Mouse (Mus musculus) cerebellum, adult 11-12 months (tissue): ENCODE measurements around the gene Ifrd2.

ENCODE experiments used
- DNase-seq: peaks from one replicate; pipeline ENCODE4 v3.0.0; 2022

Gene Ifrd2

GRCm38 (mm10) chr9:107600745-107601144 lies 13.3 kb downstream of the Ifrd2 start:
- peak; percentile 64 for DNase-seq

- DNase-seq = no peak
Measured at GRCm38 (mm10) chr9:107601275-107601674, 13.8 kb downstream of the Ifrd2 start.

GRCm38 (mm10) chr9:107602068-107602648 lies 14.7 kb downstream of the Ifrd2 start:
- peak; percentile 86 for DNase-seq

- no peak for DNase-seq
Measured at GRCm38 (mm10) chr9:107603251-107603650, 15.8 kb downstream of the Ifrd2 start.

GRCm38 (mm10) chr9:107605041-107605661 lies 17.7 kb downstream of the Ifrd2 start:
- no peak for DNase-seq

- DNase-seq = no peak
Measured at GRCm38 (mm10) chr9:107606591-107606990, 19.1 kb downstream of the Ifrd2 start.

- no peak for DNase-seq
Measured at GRCm38 (mm10) chr9:107607036-107607435, 19.6 kb downstream of the Ifrd2 start.

- DNase-seq = no peak
Measured at GRCm38 (mm10) chr9:107607653-107608245, 20.3 kb downstream of the Ifrd2 start.

GRCm38 (mm10) chr9:107608741-107609432 lies 21.4 kb downstream of the Ifrd2 start, which contains the start of gene Sema3b:
Gene Sema3b (minus strand): TSS chr9:107609229.
- DNase-seq = no peak

- DNase-seq = no peak
Measured at GRCm38 (mm10) chr9:107609433-107609830, 22.0 kb downstream of the Ifrd2 start.

- DNase-seq = no peak
Measured at GRCm38 (mm10) chr9:107611456-107612190, 24.2 kb downstream of the Ifrd2 start.

GRCm38 (mm10) chr9:107612191-107612944 lies 24.9 kb downstream of the Ifrd2 start:
- peak; percentile 98 for DNase-seq

GRCm38 (mm10) chr9:107612945-107613569 lies 25.6 kb downstream of the Ifrd2 start:
- no peak for DNase-seq

- no peak for DNase-seq
Measured at GRCm38 (mm10) chr9:107615035-107615434, 27.6 kb downstream of the Ifrd2 start.

- no peak for DNase-seq
Measured at GRCm38 (mm10) chr9:107617461-107617860, 30.0 kb downstream of the Ifrd2 start.

GRCm38 (mm10) chr9:107618098-107618497 lies 30.7 kb downstream of the Ifrd2 start:
- no peak for DNase-seq

GRCm38 (mm10) chr9:107618778-107619545 lies 31.5 kb downstream of the Ifrd2 start:
- DNase-seq = peak; percentile 58

GRCm38 (mm10) chr9:107619546-107619879 lies 32.1 kb downstream of the Ifrd2 start:
- no peak for DNase-seq

- peak; percentile 50 for DNase-seq
Measured at GRCm38 (mm10) chr9:107620954-107621353, 33.5 kb downstream of the Ifrd2 start.

- no peak for DNase-seq
Measured at GRCm38 (mm10) chr9:107624539-107624938, 37.1 kb downstream of the Ifrd2 start.

- DNase-seq = peak; percentile 28
Measured at GRCm38 (mm10) chr9:107624951-107625350, 37.5 kb downstream of the Ifrd2 start.
